In genomic region chr2:92434375-92434745, GRCm38 (mm10) we compare ENCODE assay signal across 8 mouse cellular contexts. TPM values are rescaled to one million over a fixed set of nuclear protein-coding genes. Genes with fewer than 3 reads are reported as not detected.
DNase-seq lines count a peak whose midpoint lies in the region; ATAC-seq lines count a peak whose summit lies in the region.

No protein-coding gene starts in this region.

- no peak for DNase-seq in kidney, postnatal 10 days
- DNase-seq in embryonic facial prominence, embryonic 10.5 days (ENCODE audit: low spot score): no peak
- no peak for DNase-seq in limb, embryonic 10.5 days (ENCODE audit: low spot score)
- DNase-seq in layer of hippocampus, postnatal 25 days (ENCODE audit: extremely low spot score in 1 of 2, low spot score in 1 of 2): no peak
- DNase-seq in kidney, adult 9 months: no peak
- no peak for DNase-seq in frontal cortex, postnatal 10 days (ENCODE audit: low spot score in 2 of 2)

- H3K9ac ChIP-seq in kidney, embryonic 16.5 days (replicated peaks; ENCODE audit: low read length): peak overlapping the region; percentile 44
- 0 out of 2 replicates have a peak overlapping the region, but pooled peaks have one; percentile 40 for H3K9ac ChIP-seq in neural tube, embryonic 12.5 days

- H3K4me1 ChIP-seq in kidney, embryonic 16.5 days (ENCODE audit: insufficient read depth, low read length): peaks cover 34% of the 10 kb centered on the region
- peaks cover 51% of the 10 kb centered on the region for H3K4me1 ChIP-seq in embryonic facial prominence, embryonic 10.5 days
- peaks cover 39% of the 10 kb centered on the region for H3K4me1 ChIP-seq in limb, embryonic 10.5 days
- H3K4me1 ChIP-seq in neural tube, embryonic 12.5 days: peaks cover 31% of the 10 kb centered on the region

- peak overlapping the region; percentile 67 for H3K4me2 ChIP-seq in kidney, embryonic 16.5 days (replicated peaks; ENCODE audit: low read depth, low read length)
- H3K4me2 ChIP-seq in neural tube, embryonic 12.5 days (replicated peaks): peak overlapping the region; percentile 81

- no peaks in the 10 kb centered on the region for H3K27me3 ChIP-seq in kidney, embryonic 16.5 days (ENCODE audit: insufficient read depth, low read length)
- H3K27me3 ChIP-seq in embryonic facial prominence, embryonic 10.5 days (replicated peaks; ENCODE audit: low read depth, poor library complexity, severe bottlenecking): peaks cover 7% of the 10 kb centered on the region
- no peaks in the 10 kb centered on the region for H3K27me3 ChIP-seq in limb, embryonic 10.5 days (ENCODE audit: low read depth, poor library complexity, severe bottlenecking)
- H3K27me3 ChIP-seq in neural tube, embryonic 12.5 days (replicated peaks): peaks cover 3% of the 10 kb centered on the region

- no peak for ATAC-seq in kidney, embryonic 16.5 days (ENCODE audit: low FRiP score, low TSS enrichment)
- ATAC-seq in neural tube, embryonic 12.5 days (ENCODE audit: low FRiP score, low read depth): no peak

- peak overlapping the region; percentile 88 for H3K4me3 ChIP-seq in kidney, embryonic 16.5 days (ENCODE audit: low read length)
- peak overlapping the region; percentile 96 for H3K4me3 ChIP-seq in embryonic facial prominence, embryonic 10.5 days
- H3K4me3 ChIP-seq in limb, embryonic 10.5 days: peak overlapping the region; percentile 74
- H3K4me3 ChIP-seq in neural tube, embryonic 12.5 days: peak overlapping the region; percentile 41

- peaks cover 6% of the 10 kb centered on the region for H3K9me3 ChIP-seq in kidney, embryonic 16.5 days (ENCODE audit: low read length)
- H3K9me3 ChIP-seq in embryonic facial prominence, embryonic 10.5 days: no peaks in the 10 kb centered on the region
- no peaks in the 10 kb centered on the region for H3K9me3 ChIP-seq in limb, embryonic 10.5 days (replicated peaks)
- H3K9me3 ChIP-seq in neural tube, embryonic 12.5 days: no peaks in the 10 kb centered on the region

- H3K27ac ChIP-seq in kidney, embryonic 16.5 days (ENCODE audit: low read length): no peak overlapping the region
- H3K27ac ChIP-seq in embryonic facial prominence, embryonic 10.5 days (replicated peaks): peak overlapping the region; percentile 88
- peak overlapping the region; percentile 82; the same call in 1 of the 2 replicates for H3K27ac ChIP-seq in limb, embryonic 10.5 days
- H3K27ac ChIP-seq in neural tube, embryonic 12.5 days: no peak overlapping the region

- 7% methylated on average over 12 of the region's 12 CpGs for WGBS in kidney, embryonic 16.5 days
- 12% methylated on average over 12 of the region's 12 CpGs for WGBS in embryonic facial prominence, embryonic 10.5 days
- WGBS in limb, embryonic 10.5 days: 13% methylated on average over 12 of the region's 12 CpGs
- WGBS in neural tube, embryonic 12.5 days: 11% methylated on average over 12 of the region's 12 CpGs

- 0 out of 2 replicates have a peak, but pooled peaks cover 2% of the 10 kb centered on the region for H3K36me3 ChIP-seq in kidney, embryonic 16.5 days (ENCODE audit: insufficient read depth, low read length)
- no peaks in the 10 kb centered on the region for H3K36me3 ChIP-seq in embryonic facial prominence, embryonic 10.5 days (replicated peaks)
- H3K36me3 ChIP-seq in limb, embryonic 10.5 days: no peaks in the 10 kb centered on the region
- no peaks in the 10 kb centered on the region for H3K36me3 ChIP-seq in neural tube, embryonic 12.5 days

RNA-seq across cellular contexts. Expression of gene Cry2, which starts 0.5 kb away (rescaled TPM):
- 21.7 and 24.5 TPM in 2 replicates for polyA plus RNA-seq in kidney, embryonic 16.5 days (2015; fragmentation: Nextera tagmentation; extraction: Ambion mirVana)
- polyA plus RNA-seq in embryonic facial prominence, embryonic 10.5 days (2016; fragmentation: Nextera tagmentation; extraction: Ambion mirVana): 23.4 and 23.7 TPM in 2 replicates
- polyA plus RNA-seq in limb, embryonic 10.5 days (2016; fragmentation: Nextera tagmentation; extraction: Ambion mirVana): 19.0 and 25.2 TPM in 2 replicates
- polyA plus RNA-seq in neural tube, embryonic 12.5 days (2016; fragmentation: Nextera tagmentation; extraction: Ambion mirVana): 32.7 and 33.6 TPM in 2 replicates
- 100 to 1,000 TPM in 1 of 2 experiments, 10 to 100 TPM in 1; 85.6 to 106 TPM for total RNA-seq in layer of hippocampus, postnatal 25 days (2021)

RNA-seq across cellular contexts. Expression of gene Slc35c1, which starts 26.0 kb away (rescaled TPM):
- polyA plus RNA-seq in kidney, embryonic 16.5 days (2015; fragmentation: Nextera tagmentation; extraction: Ambion mirVana): 20.7 and 21.6 TPM in 2 replicates
- polyA plus RNA-seq in embryonic facial prominence, embryonic 10.5 days (2016; fragmentation: Nextera tagmentation; extraction: Ambion mirVana): 12.6 and 13.5 TPM in 2 replicates
- 11.1 and 11.2 TPM in 2 replicates for polyA plus RNA-seq in limb, embryonic 10.5 days (2016; fragmentation: Nextera tagmentation; extraction: Ambion mirVana)
- polyA plus RNA-seq in neural tube, embryonic 12.5 days (2016; fragmentation: Nextera tagmentation; extraction: Ambion mirVana): 10.1 and 11.6 TPM in 2 replicates
- 10 to 100 TPM; 15.1 to 18.1 TPM for total RNA-seq in layer of hippocampus, postnatal 25 days (2021)

RNA-seq across cellular contexts. Expression of gene Mapk8ip1, which starts 33.3 kb away (rescaled TPM):
- 28.9 and 30.4 TPM in 2 replicates for polyA plus RNA-seq in kidney, embryonic 16.5 days (2015; fragmentation: Nextera tagmentation; extraction: Ambion mirVana)
- polyA plus RNA-seq in embryonic facial prominence, embryonic 10.5 days (2016; fragmentation: Nextera tagmentation; extraction: Ambion mirVana): 36.0 and 37.1 TPM in 2 replicates
- polyA plus RNA-seq in limb, embryonic 10.5 days (2016; fragmentation: Nextera tagmentation; extraction: Ambion mirVana): 28.5 and 36.3 TPM in 2 replicates
- polyA plus RNA-seq in neural tube, embryonic 12.5 days (2016; fragmentation: Nextera tagmentation; extraction: Ambion mirVana): 144 and 154 TPM in 2 replicates
- 100 to 1,000 TPM; 339 to 369 TPM for total RNA-seq in layer of hippocampus, postnatal 25 days (2021)

RNA-seq across cellular contexts. Expression of gene 1700029I15Rik, which starts 52.0 kb away (rescaled TPM):
- polyA plus RNA-seq in kidney, embryonic 16.5 days (2015; fragmentation: Nextera tagmentation; extraction: Ambion mirVana): 3.1 and 4.4 TPM in 2 replicates
- 2.5 and 3.6 TPM in 2 replicates for polyA plus RNA-seq in embryonic facial prominence, embryonic 10.5 days (2016; fragmentation: Nextera tagmentation; extraction: Ambion mirVana)
- 2.5 and 3.3 TPM in 2 replicates for polyA plus RNA-seq in limb, embryonic 10.5 days (2016; fragmentation: Nextera tagmentation; extraction: Ambion mirVana)
- polyA plus RNA-seq in neural tube, embryonic 12.5 days (2016; fragmentation: Nextera tagmentation; extraction: Ambion mirVana): 5.8 and 7.3 TPM in 2 replicates
- total RNA-seq in layer of hippocampus, postnatal 25 days (2021): 1 to 10 TPM; 3.6 to 4.7 TPM

RNA-seq across cellular contexts. Expression of gene Large2, which starts 59.7 kb away (rescaled TPM):
- polyA plus RNA-seq in kidney, embryonic 16.5 days (2015; fragmentation: Nextera tagmentation; extraction: Ambion mirVana): 34.9 and 35.8 TPM in 2 replicates
- polyA plus RNA-seq in embryonic facial prominence, embryonic 10.5 days (2016; fragmentation: Nextera tagmentation; extraction: Ambion mirVana): 10.2 and 12.4 TPM in 2 replicates
- polyA plus RNA-seq in limb, embryonic 10.5 days (2016; fragmentation: Nextera tagmentation; extraction: Ambion mirVana): 11.5 and 13.0 TPM in 2 replicates
- 1.8 and 2.6 TPM in 2 replicates for polyA plus RNA-seq in neural tube, embryonic 12.5 days (2016; fragmentation: Nextera tagmentation; extraction: Ambion mirVana)
- total RNA-seq in layer of hippocampus, postnatal 25 days (2021): under 1 TPM; 0.34 to 0.96 TPM

Comparison
In these comparisons a context has a peak if more than half of its experiments do, and no peak if none do; other contexts are left out.
1. H3K27ac ChIP-seq: peak in embryonic facial prominence, embryonic 10.5 days (single experiment) and limb, embryonic 10.5 days (single experiment); none in kidney, embryonic 16.5 days (single experiment) and neural tube, embryonic 12.5 days (single experiment).
2. H3K4me3 ChIP-seq: peak in every context shown above with its lines; median percentile 96 in embryonic facial prominence, embryonic 10.5 days; 88 in kidney, embryonic 16.5 days; 74 in limb, embryonic 10.5 days; 41 in neural tube, embryonic 12.5 days.